In genomic region chr2:131203816-131204409, GRCm38 (mm10) we compare ENCODE assay signal across 10 mouse cellular contexts. TPM values are rescaled to one million over a fixed set of nuclear protein-coding genes. Genes with fewer than 3 reads are reported as not detected.
A peak's percentile ranks its signal among the peaks of the same experiment; 100 is the strongest.
DNase-seq lines count a peak whose midpoint lies in the region; ATAC-seq and TF ChIP-seq lines count a peak whose summit lies in the region.
"Had no signal": no experiment of that assay in that cellular context is flagged by ENCODE, and none has a peak within 500 bp of the region (broad histone marks: within the 10 kb centered on the region; RNA-seq: fewer than 3 reads in every experiment).

No protein-coding gene starts in this region.

- peaks cover 10% of the 10 kb centered on the region; the same call in 1 of the 2 replicates for H3K36me3 ChIP-seq in intestine, embryonic 14.5 days (ENCODE audit: control insufficient read depth, insufficient read depth, low read length)
- no peaks in the 10 kb centered on the region for H3K36me3 ChIP-seq in macrophage (ENCODE audit: inconsistent target)

- peaks cover 52% of the 10 kb centered on the region for H3K4me1 ChIP-seq in bone marrow macrophage, adult 2 months (ENCODE audit: control insufficient read depth, insufficient read depth, low read length)
- peaks cover 12% of the 10 kb centered on the region; the same call in 1 of the 2 replicates for H3K4me1 ChIP-seq in intestine, embryonic 14.5 days (replicated peaks; ENCODE audit: control insufficient read depth, insufficient read depth, low read length)
- H3K4me1 ChIP-seq: neural tube, embryonic 12.5 days had no signal

- no peak overlapping the region for H3K4me3 ChIP-seq in left cerebral cortex, adult 2 months
- peak overlapping the region; percentile 25 for H3K4me3 ChIP-seq in bone marrow macrophage, adult 2 months (ENCODE audit: insufficient read depth, low read length)
- no peak overlapping the region for H3K4me3 ChIP-seq in intestine, embryonic 14.5 days (ENCODE audit: low read depth, low read length)
- H3K4me3 ChIP-seq in macrophage (ENCODE audit: inconsistent target): no peak overlapping the region
- H3K4me3 ChIP-seq: neural tube, embryonic 12.5 days had no signal

- no peaks in the 10 kb centered on the region for H3K9me3 ChIP-seq in intestine, embryonic 14.5 days (ENCODE audit: control insufficient read depth, low read length)
- H3K9me3 ChIP-seq: neural tube, embryonic 12.5 days had no signal

- H3K27ac ChIP-seq in left cerebral cortex, adult 2 months: peak overlapping the region; percentile 88
- peak overlapping the region; percentile 98 for H3K27ac ChIP-seq in bone marrow macrophage, adult 2 months (ENCODE audit: insufficient read depth, low read depth, low read length)
- H3K27ac ChIP-seq in intestine, embryonic 14.5 days (ENCODE audit: low read depth): peak overlapping the region; percentile 74; the same call in 1 of the 2 replicates
- H3K27ac ChIP-seq in macrophage: peak overlapping the region; percentile 97
- H3K27ac ChIP-seq: hindbrain, embryonic 14.5 days; neural tube, embryonic 12.5 days had no signal

- intact Hi-C loops in left cerebral cortex, adult 2 months (cut with DNase I): no loop called here
- intact Hi-C loops in left cerebral cortex, postnatal 4 days (cut with DNase I): no loop called here

- no peak for TF ChIP-seq POLR2A in bone marrow macrophage, adult 2 months (IDR thresholded peaks at IDR 0.05; ENCODE audit: borderline replicate concordance, low read depth, low read length)

- no peaks in the 10 kb centered on the region for H3K27me3 ChIP-seq in intestine, embryonic 14.5 days (replicated peaks; ENCODE audit: control insufficient read depth, insufficient read depth, low read length)
- H3K27me3 ChIP-seq: neural tube, embryonic 12.5 days had no signal

- 82% methylated on average over 6 of the region's 6 CpGs for WGBS in intestine, embryonic 14.5 days
- 82% methylated on average over 6 of the region's 6 CpGs for WGBS in macrophage (ENCODE audit: missing documents)

- no peak for DNase-seq in left cerebral cortex, adult 2 months (ENCODE audit: extremely low spot score in 1 of 2, low spot score in 2 of 2)
- DNase-seq in left cerebral cortex, postnatal 4 days: no peak
- peak; percentile 57 for DNase-seq in intestine, embryonic 14.5 days (ENCODE audit: low spot score)
- DNase-seq in frontal cortex, adult 2 months (ENCODE audit: extremely low spot score in 1 of 2, low spot score in 1 of 2): no peak
- no peak for DNase-seq in cerebellum, postnatal 14 days
- DNase-seq: cerebellum, adult 8-10 months had no signal

- ATAC-seq in intestine, embryonic 14.5 days (replicated peaks; ENCODE audit: low FRiP score, low TSS enrichment, low read depth): peak; percentile 4; the same call in 1 of the 2 replicates

- no peak for TF ChIP-seq CTCF in left cerebral cortex, adult 2 months (IDR thresholded peaks at IDR 0.05)
- TF ChIP-seq CTCF in bone marrow macrophage, adult 2 months (IDR thresholded peaks at IDR 0.05; ENCODE audit: low read depth, low read length): no peak

- no peak overlapping the region for H3K9ac ChIP-seq in intestine, embryonic 14.5 days (ENCODE audit: low read length)
- H3K9ac ChIP-seq: hindbrain, embryonic 14.5 days; neural tube, embryonic 12.5 days had no signal

- no peaks in the 10 kb centered on the region for H3K79me2 ChIP-seq in macrophage (ENCODE audit: inconsistent target)

- H3K4me2 ChIP-seq in intestine, embryonic 14.5 days (ENCODE audit: low read length): no peak overlapping the region
- H3K4me2 ChIP-seq: hindbrain, embryonic 14.5 days; neural tube, embryonic 12.5 days had no signal

RNA-seq across cellular contexts. Expression of gene Ap5s1, which starts 3.0 kb away (rescaled TPM):
- 10 to 100 TPM; 21.7 to 28.7 TPM for total RNA-seq in left cerebral cortex, adult 2 months (2021)
- 10 to 100 TPM; 17.9 to 18.5 TPM for total RNA-seq in left cerebral cortex, postnatal 4 days (2021)
- 28.1 and 29.1 TPM in 2 replicates for polyA plus RNA-seq in bone marrow macrophage, adult 2 months (2012; ENCODE audit: insufficient read depth, insufficient read length, missing spikeins)
- polyA plus RNA-seq in intestine, embryonic 14.5 days (2014; fragmentation: Nextera tagmentation; extraction: Ambion mirVana): 23.4 and 23.8 TPM in 2 replicates
- 10 to 100 TPM in 12 of 26 experiments, 1 to 10 TPM in 14; 2.1 to 38.8 (median 9.8) TPM for total RNA-seq in macrophage (2018; cell fraction: chromatin; rRNA removed)
- total RNA-seq in macrophage (2018; cell fraction: cytosol; rRNA removed): 10 to 100 TPM in 25 of 26 experiments, 1 to 10 TPM in 1; 8.8 to 37.6 (median 26.1) TPM
- 10 to 100 TPM in 22 of 26 experiments, 1 to 10 TPM in 4; 1.9 to 32.5 (median 19.4) TPM for total RNA-seq in macrophage (2018; cell fraction: nucleus; rRNA removed)
- 16.5 to 31.5 TPM (median 17.0 TPM) in 3 replicates for polyA plus RNA-seq in macrophage (2018)
- polyA plus RNA-seq in frontal cortex, adult 2 months (2012; rRNA removed): 47.2 and 68.7 TPM in 2 replicates

RNA-seq across cellular contexts. Expression of gene Spef1, which starts 16.8 kb away (rescaled TPM):
- total RNA-seq in left cerebral cortex, adult 2 months (2021): 10 to 100 TPM; 10.9 to 11.0 TPM
- total RNA-seq in left cerebral cortex, postnatal 4 days (2021): 10 to 100 TPM; 25.2 to 31.6 TPM
- 7.1 and 8.9 TPM in 2 replicates for polyA plus RNA-seq in bone marrow macrophage, adult 2 months (2012; ENCODE audit: insufficient read depth, insufficient read length, missing spikeins)
- 5.8 and 6.4 TPM in 2 replicates for polyA plus RNA-seq in intestine, embryonic 14.5 days (2014; fragmentation: Nextera tagmentation; extraction: Ambion mirVana)
- total RNA-seq in macrophage (2018; cell fraction: chromatin; rRNA removed): 10 to 100 TPM in 1 of 26 experiments, 1 to 10 TPM in 25; 1.3 to 10.1 (median 4.6) TPM
- total RNA-seq in macrophage (2018; cell fraction: cytosol; rRNA removed): 1 to 10 TPM in 24 of 26 experiments, under 1 TPM in 2; 0.84 to 3.6 (median 1.5) TPM
- total RNA-seq in macrophage (2018; cell fraction: nucleus; rRNA removed): 10 to 100 TPM in 1 of 26 experiments, 1 to 10 TPM in 25; 1.6 to 10.7 (median 4.0) TPM
- polyA plus RNA-seq in macrophage (2018): 0.98 to 3.7 TPM (median 2.0 TPM) in 3 replicates
- 9.5 and 10.0 TPM in 2 replicates for polyA plus RNA-seq in frontal cortex, adult 2 months (2012; rRNA removed)

RNA-seq across cellular contexts. Expression of gene Cdc25b, which starts 17.2 kb away (rescaled TPM):
- 10 to 100 TPM; 19.8 to 22.2 TPM for total RNA-seq in left cerebral cortex, adult 2 months (2021)
- 10 to 100 TPM; 25.1 to 30.1 TPM for total RNA-seq in left cerebral cortex, postnatal 4 days (2021)
- polyA plus RNA-seq in bone marrow macrophage, adult 2 months (2012; ENCODE audit: insufficient read depth, insufficient read length, missing spikeins): 47.1 and 56.5 TPM in 2 replicates
- 51.8 and 61.0 TPM in 2 replicates for polyA plus RNA-seq in intestine, embryonic 14.5 days (2014; fragmentation: Nextera tagmentation; extraction: Ambion mirVana)
- 10 to 100 TPM in 13 of 26 experiments, 1 to 10 TPM in 13; 1.6 to 73.3 (median 11.7) TPM for total RNA-seq in macrophage (2018; cell fraction: chromatin; rRNA removed)
- 10 to 100 TPM in 10 of 26 experiments, 1 to 10 TPM in 16; 3.5 to 20.4 (median 7.8) TPM for total RNA-seq in macrophage (2018; cell fraction: cytosol; rRNA removed)
- 10 to 100 TPM in 11 of 26 experiments, 1 to 10 TPM in 15; 2.7 to 35.5 (median 7.2) TPM for total RNA-seq in macrophage (2018; cell fraction: nucleus; rRNA removed)
- polyA plus RNA-seq in macrophage (2018): 8.9 to 17.1 TPM (median 9.4 TPM) in 3 replicates
- 22.8 and 27.6 TPM in 2 replicates for polyA plus RNA-seq in frontal cortex, adult 2 months (2012; rRNA removed)

RNA-seq across cellular contexts. Expression of gene Cenpb, which starts 24.0 kb away (rescaled TPM):
- total RNA-seq in left cerebral cortex, adult 2 months (2021): 10 to 100 TPM; 65.3 to 69.8 TPM
- total RNA-seq in left cerebral cortex, postnatal 4 days (2021): 100 to 1,000 TPM; 103 to 108 TPM
- 88.2 and 88.3 TPM in 2 replicates for polyA plus RNA-seq in bone marrow macrophage, adult 2 months (2012; ENCODE audit: insufficient read depth, insufficient read length, missing spikeins)
- 8.8 and 9.5 TPM in 2 replicates for polyA plus RNA-seq in intestine, embryonic 14.5 days (2014; fragmentation: Nextera tagmentation; extraction: Ambion mirVana)
- 10 to 100 TPM; 10.4 to 41.7 (median 15.7) TPM for total RNA-seq in macrophage (2018; cell fraction: chromatin; rRNA removed)
- 100 to 1,000 TPM in 10 of 26 experiments, 10 to 100 TPM in 16; 66.8 to 122 (median 95.5) TPM for total RNA-seq in macrophage (2018; cell fraction: cytosol; rRNA removed)
- 10 to 100 TPM; 29.6 to 95.9 (median 60.9) TPM for total RNA-seq in macrophage (2018; cell fraction: nucleus; rRNA removed)
- 97.8 to 113 TPM (median 108 TPM) in 3 replicates for polyA plus RNA-seq in macrophage (2018)
- polyA plus RNA-seq in frontal cortex, adult 2 months (2012; rRNA removed): 73.7 and 79.6 TPM in 2 replicates

RNA-seq across cellular contexts. Expression of gene Mavs, which starts 29.9 kb away (rescaled TPM):
- total RNA-seq in left cerebral cortex, adult 2 months (2021): 1 to 10 TPM; 6.7 to 6.9 TPM
- 1 to 10 TPM; 4.5 to 4.7 TPM for total RNA-seq in left cerebral cortex, postnatal 4 days (2021)
- 39.0 and 40.3 TPM in 2 replicates for polyA plus RNA-seq in bone marrow macrophage, adult 2 months (2012; ENCODE audit: insufficient read depth, insufficient read length, missing spikeins)
- polyA plus RNA-seq in intestine, embryonic 14.5 days (2014; fragmentation: Nextera tagmentation; extraction: Ambion mirVana): 19.1 and 19.8 TPM in 2 replicates
- 10 to 100 TPM in 20 of 26 experiments, 1 to 10 TPM in 6; 3.9 to 45.0 (median 19.4) TPM for total RNA-seq in macrophage (2018; cell fraction: chromatin; rRNA removed)
- total RNA-seq in macrophage (2018; cell fraction: cytosol; rRNA removed): 10 to 100 TPM; 17.5 to 53.5 (median 40.5) TPM
- total RNA-seq in macrophage (2018; cell fraction: nucleus; rRNA removed): 10 to 100 TPM; 10.4 to 54.0 (median 23.4) TPM
- polyA plus RNA-seq in macrophage (2018): 34.6 to 46.5 TPM (median 41.4 TPM) in 3 replicates
- 8.2 and 8.6 TPM in 2 replicates for polyA plus RNA-seq in frontal cortex, adult 2 months (2012; rRNA removed)
